Mouse (Mus musculus) hindbrain, embryonic 16.5 days (tissue): ENCODE results near the gene Pakap. TPM values are rescaled to one million over a fixed set of nuclear protein-coding genes. Genes with fewer than 3 reads are reported as not detected.

Experiments
- ATAC-seq: fragments of 200-750 bp; cut with Nextera tagmentation; 2 replicates; pipeline ENCODE4 v1.8.0; 2017; ENCODE audit warnings: moderate TSS enrichment, moderate library complexity
- H3K27ac ChIP-seq: fragments of 300-500 bp; sonication (generic); 2 replicates; pipeline ENCODE4 v1.5.1; 2014; ENCODE audit warnings: low read depth, mild to moderate bottlenecking, control low read depth, low read length, moderate library complexity
- H3K27me3 ChIP-seq: fragments of 300-500 bp; sonication (generic); replicated peaks from 2 replicates; pipeline ENCODE4 v1.6.1; 2014; ENCODE audit warnings: low read length; ENCODE audit not compliant: control insufficient read depth, insufficient read depth
- H3K36me3 ChIP-seq: fragments of 300-500 bp; sonication (generic); 2 replicates; pipeline ENCODE4 v1.6.1; 2014; ENCODE audit warnings: mild to moderate bottlenecking, low read length, moderate library complexity, mixed read lengths; ENCODE audit not compliant: control insufficient read depth, insufficient read depth
- H3K4me1 ChIP-seq: fragments of 300-500 bp; sonication (generic); 2 replicates; pipeline ENCODE4 v1.6.1; 2014; ENCODE audit warnings: low read depth, low read length; ENCODE audit not compliant: control insufficient read depth, insufficient read depth
- H3K4me2 ChIP-seq: fragments of 300-500 bp; sonication (generic); 2 replicates; pipeline ENCODE4 v1.6.1; 2014; ENCODE audit warnings: mild to moderate bottlenecking, low read length, control low read depth, moderate library complexity
- H3K4me3 ChIP-seq: fragments of 300-500 bp; sonication (generic); 2 replicates; pipeline ENCODE4 v1.5.1; 2014; ENCODE audit warnings: mild to moderate bottlenecking, low read length, control low read depth, moderate library complexity
- H3K9ac ChIP-seq: fragments of 300-500 bp; sonication (generic); 2 replicates; pipeline ENCODE4 v1.6.1; 2014; ENCODE audit warnings: low read depth, mild to moderate bottlenecking, control low read depth, low read length, moderate library complexity
- H3K9me3 ChIP-seq: fragments of 300-500 bp; sonication (generic); 2 replicates; pipeline ENCODE4 v1.6.1; 2014; ENCODE audit warnings: mild to moderate bottlenecking, low read length, moderate library complexity; ENCODE audit not compliant: control insufficient read depth
- WGBS: fragments of 180-500 bp; shearing (Covaris S2); extraction: QIAGEN DNeasy Blood & Tissue Kit; methylation state at CpG from one replicate; pipeline ENCODE4 v1.1.7; 2014; 5-methylcytosine and 5-hydroxymethylcytosine counted together
- polyA plus RNA-seq: library from polyadenylated mRNA; unstranded; fragments of >200 nt; fragmentation: Nextera tagmentation; extraction: Ambion mirVana; gene quantifications from 2 replicates; pipeline ENCODE4 v1.2.1, GENCODE M21; 2015

The Pakap gene
- polyA plus RNA-seq, 1 experiment from 2014 or later = 14.0 TPM

GRCm38 (mm10) chr4:57670813-57671469 lies 103.0 kb downstream of the Pakap start:
- WGBS = 73% methylated on average over 7 of the region's 7 CpGs
- Histone ChIP-seq H3K36me3 (no peaks in the 10 kb centered on the region), H3K27ac (no peak overlapping the region), H3K27me3 (no peaks in the 10 kb centered on the region), H3K4me1 (peaks cover 3% of the 10 kb centered on the region), H3K9ac (no peak overlapping the region), H3K4me2 (no peak overlapping the region), H3K4me3 (no peak overlapping the region), H3K9me3 (no peaks in the 10 kb centered on the region)
- no peak for ATAC-seq

GRCm38 (mm10) chr4:57672541-57672940 lies 104.6 kb downstream of the Pakap start:
- Histone ChIP-seq H3K4me1 (peaks cover 3% of the 10 kb centered on the region), H3K36me3 (no peaks in the 10 kb centered on the region), H3K9me3 (no peaks in the 10 kb centered on the region), H3K9ac (no peak overlapping the region), H3K4me3 (no peak overlapping the region), H3K4me2 (no peak overlapping the region), H3K27ac (no peak overlapping the region), H3K27me3 (no peaks in the 10 kb centered on the region)
- WGBS = 78% methylated on average over 4 of the region's 4 CpGs
- no peak for ATAC-seq

GRCm38 (mm10) chr4:57672996-57673906 lies 105.3 kb downstream of the Pakap start:
- H3K36me3 ChIP-seq = no peaks in the 10 kb centered on the region
- 0 out of 2 replicates have a peak overlapping the region, but pooled peaks have one; percentile 35 for H3K9ac ChIP-seq
- peaks cover 3% of the 10 kb centered on the region for H3K4me1 ChIP-seq
- H3K4me2 ChIP-seq = peak overlapping the region; percentile 50
- 18% methylated on average over 12 of the region's 12 CpGs for WGBS
- ATAC-seq = peak; percentile 78
- H3K4me3 ChIP-seq = 0 out of 2 replicates have a peak overlapping the region, but pooled peaks have one; percentile 4
- H3K27ac ChIP-seq = no peak overlapping the region
- H3K27me3 ChIP-seq = no peaks in the 10 kb centered on the region
- no peaks in the 10 kb centered on the region for H3K9me3 ChIP-seq

GRCm38 (mm10) chr4:57674351-57674750 lies 106.4 kb downstream of the Pakap start:
- Histone ChIP-seq H3K9me3 (no peaks in the 10 kb centered on the region), H3K4me1 (peaks cover 3% of the 10 kb centered on the region), H3K36me3 (no peaks in the 10 kb centered on the region), H3K4me2 (no peak overlapping the region), H3K9ac (no peak overlapping the region), H3K27ac (no peak overlapping the region), H3K27me3 (no peaks in the 10 kb centered on the region), H3K4me3 (no peak overlapping the region)
- no peak for ATAC-seq
- 84% methylated on average over 7 of the region's 7 CpGs for WGBS

GRCm38 (mm10) chr4:57675387-57675786 lies 107.4 kb downstream of the Pakap start:
- Histone ChIP-seq H3K27ac (no peak overlapping the region), H3K4me1 (peaks cover 3% of the 10 kb centered on the region), H3K27me3 (no peaks in the 10 kb centered on the region), H3K9me3 (no peaks in the 10 kb centered on the region), H3K4me3 (peak overlapping the region; percentile 9; the same call in 1 of the 2 replicates), H3K36me3 (no peaks in the 10 kb centered on the region), H3K9ac (0 out of 2 replicates have a peak overlapping the region, but pooled peaks have one; percentile 3), H3K4me2 (peak overlapping the region; percentile 38)
- ATAC-seq = no peak; the same call in 1 of the 2 replicates
- 2% methylated on average over 13 of the region's 13 CpGs for WGBS

- no peak overlapping the region for H3K9ac ChIP-seq
- WGBS = 82% methylated on average over 12 of the region's 12 CpGs
- no peaks in the 10 kb centered on the region for H3K27me3 ChIP-seq
- peaks cover 6% of the 10 kb centered on the region for H3K4me1 ChIP-seq
- H3K9me3 ChIP-seq = no peaks in the 10 kb centered on the region
- no peak overlapping the region for H3K27ac ChIP-seq
- no peak for ATAC-seq
- no peak overlapping the region for H3K4me3 ChIP-seq
- no peaks in the 10 kb centered on the region for H3K36me3 ChIP-seq
- H3K4me2 ChIP-seq = no peak overlapping the region
These were observed 109.9 kb downstream of the Pakap start for GRCm38 (mm10) chr4:57677916-57678315.

GRCm38 (mm10) chr4:57678991-57679457 lies 111.0 kb downstream of the Pakap start:
- Histone ChIP-seq H3K4me2 (no peak overlapping the region), H3K27ac (no peak overlapping the region), H3K9ac (no peak overlapping the region), H3K36me3 (no peaks in the 10 kb centered on the region), H3K9me3 (no peaks in the 10 kb centered on the region), H3K4me1 (peaks cover 3% of the 10 kb centered on the region), H3K27me3 (no peaks in the 10 kb centered on the region), H3K4me3 (no peak overlapping the region)
- 85% methylated on average over 9 of the region's 9 CpGs for WGBS
- ATAC-seq = no peak

GRCm38 (mm10) chr4:57680186-57680585 lies 112.2 kb downstream of the Pakap start:
- H3K27me3 ChIP-seq = no peaks in the 10 kb centered on the region
- H3K27ac ChIP-seq = no peak overlapping the region
- H3K9me3 ChIP-seq = no peaks in the 10 kb centered on the region
- 42% methylated on average over 12 of the region's 12 CpGs for WGBS
- H3K4me3 ChIP-seq = no peak overlapping the region
- no peak overlapping the region for H3K9ac ChIP-seq
- H3K4me1 ChIP-seq = peaks cover 3% of the 10 kb centered on the region
- ATAC-seq = no peak
- no peak overlapping the region for H3K4me2 ChIP-seq
- H3K36me3 ChIP-seq = no peaks in the 10 kb centered on the region

- H3K4me1 ChIP-seq = peaks cover 3% of the 10 kb centered on the region; the same call in 1 of the 2 replicates
- no peaks in the 10 kb centered on the region for H3K36me3 ChIP-seq
- no peak overlapping the region for H3K4me2 ChIP-seq
- no peak overlapping the region for H3K9ac ChIP-seq
- no peak overlapping the region for H3K4me3 ChIP-seq
- H3K27me3 ChIP-seq = no peaks in the 10 kb centered on the region
- peak; percentile 62 for ATAC-seq
- no peak overlapping the region for H3K27ac ChIP-seq
- WGBS = 57% methylated on average over 12 of the region's 12 CpGs
- no peaks in the 10 kb centered on the region for H3K9me3 ChIP-seq
These were observed 113.5 kb downstream of the Pakap start for GRCm38 (mm10) chr4:57681511-57681910.
